Mouse (Mus musculus): ENCODE data around the gene Aars2. TPM values are rescaled to one million over a fixed set of nuclear protein-coding genes. Genes with fewer than 3 reads are reported as not detected.

The Aars2 gene
- polyA plus RNA-seq, 1 experiment from 2014 or later: 14.8 TPM

DNA sequence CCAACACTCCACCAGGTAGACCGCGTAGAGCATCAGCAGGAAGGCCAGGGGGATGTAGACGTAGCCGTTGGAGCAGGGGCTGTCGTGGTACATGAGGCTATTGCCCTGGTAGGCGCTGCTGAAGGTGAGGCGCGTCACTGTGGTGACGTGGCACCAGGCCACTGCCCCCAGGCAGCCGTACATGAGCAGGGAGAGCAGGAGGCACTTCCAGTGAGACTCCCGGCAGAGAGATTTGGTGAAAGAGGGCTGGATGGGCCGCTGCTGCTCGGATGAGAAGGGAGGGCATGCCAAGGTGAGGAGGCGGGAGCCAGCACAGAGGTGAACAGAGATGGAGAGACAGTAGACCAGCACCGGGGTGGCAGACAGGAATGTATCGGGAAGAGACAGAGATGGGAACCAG is 40.3 kb downstream of the Aars2 start:
- H3K4me1 ChIP-seq (ENCODE audit: control insufficient read depth, insufficient read depth, low read length): 0 out of 2 replicates have a peak, but pooled peaks cover 4% of the 10 kb centered on the region
- H3K9ac ChIP-seq (replicated peaks; ENCODE audit: low read depth, low read length): no peak overlapping the region
- H3K9me3 ChIP-seq (ENCODE audit: control insufficient read depth, low read depth, low read length): no peaks in the 10 kb centered on the region
- H3K36me3 ChIP-seq (ENCODE audit: control insufficient read depth, insufficient read depth, low read length): no peaks in the 10 kb centered on the region
- no peak overlapping the region for H3K4me2 ChIP-seq (replicated peaks; ENCODE audit: low read depth, low read length)
- no peak overlapping the region for H3K27ac ChIP-seq (ENCODE audit: low read length)
- WGBS: 79% methylated on average over 16 of the region's 16 CpGs
- peaks cover 40% of the 10 kb centered on the region for H3K27me3 ChIP-seq (ENCODE audit: control insufficient read depth, insufficient read depth, low read length)
- no peak for ATAC-seq (ENCODE audit: insufficient number of reproducible peaks, insufficient read depth, low FRiP score, low read depth)
- no peak overlapping the region for H3K4me3 ChIP-seq (ENCODE audit: low read depth, low read length)

DNA sequence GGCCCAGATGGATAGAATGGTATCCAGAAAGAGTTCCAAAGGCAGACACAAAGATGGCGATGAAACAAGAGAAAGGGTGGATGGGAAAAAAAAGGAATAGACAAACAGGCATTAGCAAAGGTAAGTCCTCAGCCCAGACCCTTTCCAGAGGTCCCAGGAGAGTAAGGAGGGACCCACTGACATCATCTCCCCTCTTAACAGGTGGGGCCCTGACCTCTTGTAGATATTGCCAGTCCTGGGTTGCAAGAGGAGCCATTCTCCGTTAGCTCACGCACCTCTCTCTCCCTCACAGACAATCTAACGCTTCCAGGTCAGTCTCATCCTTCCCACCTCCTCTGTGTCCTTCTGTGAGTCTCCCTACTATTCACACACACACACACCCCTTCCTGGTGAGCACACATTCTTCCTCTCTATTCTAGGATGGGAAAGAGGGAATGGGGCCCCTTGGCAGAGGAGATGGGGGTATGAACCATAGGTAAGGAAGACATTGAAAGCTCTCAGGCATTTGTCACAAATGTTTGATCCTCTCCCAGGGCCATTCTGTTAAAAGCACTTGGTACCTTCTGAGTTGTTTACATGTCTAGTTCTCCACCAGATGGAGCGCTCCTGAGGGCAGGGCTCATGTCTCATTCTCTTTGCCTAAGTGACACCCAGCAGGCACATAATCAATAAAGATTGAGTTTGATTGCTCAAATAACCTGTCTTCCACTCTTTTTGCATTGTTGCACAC is 41.0 kb downstream of the Aars2 start:
- WGBS: 74% methylated on average over 5 of the region's 5 CpGs
- ATAC-seq (ENCODE audit: insufficient number of reproducible peaks, insufficient read depth, low FRiP score, low read depth): no peak

DNA sequence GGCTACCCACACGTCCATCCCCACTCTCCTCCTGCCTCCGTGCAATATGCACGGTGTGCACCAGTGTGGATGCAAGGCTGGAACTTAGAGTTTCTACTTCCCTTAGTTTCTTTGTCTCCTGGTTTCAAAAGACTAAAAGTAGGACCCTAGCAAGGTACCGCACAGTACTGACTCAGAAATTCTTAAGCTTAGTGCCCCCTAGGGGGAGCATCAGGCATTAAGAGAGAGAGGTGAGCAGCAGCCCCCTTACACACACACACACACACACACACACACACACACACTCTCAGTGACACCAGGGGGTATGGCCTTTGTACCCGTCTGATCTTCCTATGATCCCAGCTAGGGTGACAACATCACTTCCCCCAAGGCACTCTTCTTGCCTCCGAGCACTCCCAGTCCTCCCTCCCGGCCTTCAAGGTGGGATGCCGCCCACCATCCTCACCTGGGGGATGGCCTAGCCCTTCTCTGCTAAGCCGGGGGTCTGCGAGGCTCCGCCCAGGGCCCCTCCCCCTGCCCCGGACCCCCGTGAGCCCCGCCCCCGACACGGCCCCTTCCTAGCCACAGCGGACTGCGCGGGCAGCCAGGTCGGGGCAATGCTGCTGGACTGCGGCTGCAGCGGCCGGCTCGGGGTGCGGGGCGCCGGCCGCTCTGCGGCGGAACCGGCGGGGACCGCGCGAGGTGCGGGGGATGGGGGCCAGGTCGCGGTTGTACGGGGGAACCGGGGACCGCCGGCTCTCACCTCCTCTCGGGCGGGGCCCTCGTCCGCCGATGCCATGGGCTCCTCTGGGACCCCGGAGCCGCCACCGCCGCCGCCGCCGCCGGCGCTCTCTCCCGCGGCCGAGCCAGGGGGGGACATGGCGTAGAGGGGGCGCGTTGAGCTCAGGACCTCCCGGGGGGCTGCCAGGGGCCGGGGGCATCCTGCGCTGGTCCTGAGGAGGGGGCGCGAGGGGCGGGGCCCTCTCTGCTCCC is 42.2 kb downstream of the Aars2 start:
- H3K9me3 ChIP-seq (ENCODE audit: control insufficient read depth, low read depth, low read length): no peaks in the 10 kb centered on the region
- H3K27ac ChIP-seq (ENCODE audit: low read length): peak overlapping the region; percentile 48; the same call in 1 of the 2 replicates
- H3K4me3 ChIP-seq (ENCODE audit: low read depth, low read length): peak overlapping the region; percentile 70
- H3K4me2 ChIP-seq (replicated peaks; ENCODE audit: low read depth, low read length): peak overlapping the region; percentile 92
- 0 out of 2 replicates have a peak, but pooled peaks cover 4% of the 10 kb centered on the region for H3K4me1 ChIP-seq (ENCODE audit: control insufficient read depth, insufficient read depth, low read length)
- WGBS: 3% methylated on average over 56 of the region's 68 CpGs
- peak; percentile 19; the same call in 1 of the 2 replicates for ATAC-seq (ENCODE audit: insufficient number of reproducible peaks, insufficient read depth, low FRiP score, low read depth)
- H3K9ac ChIP-seq (replicated peaks; ENCODE audit: low read depth, low read length): peak overlapping the region; percentile 71
- H3K27me3 ChIP-seq (ENCODE audit: control insufficient read depth, insufficient read depth, low read length): peaks cover 33% of the 10 kb centered on the region
- no peaks in the 10 kb centered on the region for H3K36me3 ChIP-seq (ENCODE audit: control insufficient read depth, insufficient read depth, low read length)

More for the DNA sequence above, 41.0 kb downstream of the Aars2 start:
- H3K4me3 ChIP-seq (ENCODE audit: low read depth, low read length): no peak overlapping the region
- H3K4me2 ChIP-seq (replicated peaks; ENCODE audit: low read depth, low read length): no peak overlapping the region
- no peak overlapping the region for H3K9ac ChIP-seq (replicated peaks; ENCODE audit: low read depth, low read length)
- no peaks in the 10 kb centered on the region for H3K9me3 ChIP-seq (ENCODE audit: control insufficient read depth, low read depth, low read length)
- peaks cover 40% of the 10 kb centered on the region for H3K27me3 ChIP-seq (ENCODE audit: control insufficient read depth, insufficient read depth, low read length)
- no peaks in the 10 kb centered on the region for H3K36me3 ChIP-seq (ENCODE audit: control insufficient read depth, insufficient read depth, low read length)
- no peak overlapping the region for H3K27ac ChIP-seq (ENCODE audit: low read length)
- 0 out of 2 replicates have a peak, but pooled peaks cover 4% of the 10 kb centered on the region for H3K4me1 ChIP-seq (ENCODE audit: control insufficient read depth, insufficient read depth, low read length)

DNA sequence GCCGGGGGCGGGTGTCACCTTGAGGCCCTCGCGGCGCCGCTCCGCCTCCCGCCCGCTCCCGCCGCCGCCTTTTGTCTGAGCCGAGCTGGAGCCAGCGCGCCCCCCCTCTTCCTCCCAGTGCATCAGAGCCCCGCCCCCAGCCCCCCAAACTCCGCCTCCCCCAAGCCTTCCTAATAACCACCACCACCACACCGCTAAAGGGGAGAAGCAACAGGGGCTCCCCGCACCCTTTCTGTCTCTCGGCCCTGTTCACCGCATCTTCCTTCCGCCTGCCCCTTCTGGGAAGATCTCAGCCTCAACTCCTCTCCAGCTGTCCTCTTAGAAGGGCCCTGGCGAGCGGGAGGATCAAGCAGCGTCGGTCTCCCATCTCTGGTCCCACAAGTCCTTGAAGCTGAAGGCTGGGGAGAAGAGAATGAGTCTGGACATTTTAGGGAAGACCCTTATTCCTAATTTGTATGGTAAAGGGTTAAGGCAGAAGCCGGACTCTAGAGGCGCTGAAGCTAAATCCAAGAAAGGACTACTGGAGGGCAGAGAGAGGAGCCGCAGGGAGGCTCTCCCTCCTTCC is 43.1 kb downstream of the Aars2 start, which contains the start of gene Tmem151b:
Gene Tmem151b (minus strand): TSS at position 61 of the 565 bp plus-strand sequence.
- H3K27ac ChIP-seq (ENCODE audit: low read length): peak within 1 kb of the TSS; percentile 48; the same call in 1 of the 2 replicates
- H3K9me3 ChIP-seq (ENCODE audit: control insufficient read depth, low read depth, low read length): no peaks in the 10 kb centered on the region
- peak within 1 kb of the TSS; percentile 71 for H3K9ac ChIP-seq (replicated peaks; ENCODE audit: low read depth, low read length)
- WGBS: 2% methylated on average over 11 of the region's 29 CpGs
- peak within 1 kb of the TSS; percentile 92 for H3K4me2 ChIP-seq (replicated peaks; ENCODE audit: low read depth, low read length)
- ATAC-seq (ENCODE audit: insufficient number of reproducible peaks, insufficient read depth, low FRiP score, low read depth): no peak
- no peaks in the 10 kb centered on the region for H3K36me3 ChIP-seq (ENCODE audit: control insufficient read depth, insufficient read depth, low read length)
- peaks cover 25% of the 10 kb centered on the region for H3K27me3 ChIP-seq (ENCODE audit: control insufficient read depth, insufficient read depth, low read length)
- peak within 1 kb of the TSS; percentile 70 for H3K4me3 ChIP-seq (ENCODE audit: low read depth, low read length)
- 0 out of 2 replicates have a peak, but pooled peaks cover 4% of the 10 kb centered on the region for H3K4me1 ChIP-seq (ENCODE audit: control insufficient read depth, insufficient read depth, low read length)

DNA sequence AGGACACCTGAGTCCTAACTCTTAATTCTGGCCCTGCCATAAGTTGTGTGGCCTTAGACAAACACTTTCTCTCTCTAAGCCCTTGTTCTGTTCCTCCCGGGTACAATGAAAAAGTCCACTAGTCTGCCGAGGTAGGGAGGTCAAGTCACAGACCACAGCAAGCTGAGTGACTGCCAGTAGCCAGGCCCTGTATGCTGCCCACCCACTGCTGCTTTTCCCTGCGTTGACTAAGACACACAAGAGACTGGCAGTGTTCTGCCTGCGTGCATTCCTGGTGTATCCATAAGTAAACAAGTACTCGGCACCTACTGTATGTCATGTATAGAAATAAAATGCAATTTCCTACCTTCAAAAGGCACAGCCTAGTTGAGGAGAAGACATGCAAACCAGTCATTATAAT is 43.6 kb downstream of the Aars2 start:
- 0 out of 2 replicates have a peak overlapping the region, but pooled peaks have one; percentile 70 for H3K4me3 ChIP-seq (ENCODE audit: low read depth, low read length)
- H3K9me3 ChIP-seq (ENCODE audit: control insufficient read depth, low read depth, low read length): no peaks in the 10 kb centered on the region
- H3K4me1 ChIP-seq (ENCODE audit: control insufficient read depth, insufficient read depth, low read length): 0 out of 2 replicates have a peak, but pooled peaks cover 4% of the 10 kb centered on the region
- H3K27me3 ChIP-seq (ENCODE audit: control insufficient read depth, insufficient read depth, low read length): peaks cover 20% of the 10 kb centered on the region
- 15% methylated on average over 5 of the region's 5 CpGs for WGBS
- no peak overlapping the region for H3K9ac ChIP-seq (replicated peaks; ENCODE audit: low read depth, low read length)
- no peak overlapping the region for H3K27ac ChIP-seq (ENCODE audit: low read length)
- H3K4me2 ChIP-seq (replicated peaks; ENCODE audit: low read depth, low read length): peak overlapping the region; percentile 92
- no peaks in the 10 kb centered on the region for H3K36me3 ChIP-seq (ENCODE audit: control insufficient read depth, insufficient read depth, low read length)
- no peak for ATAC-seq (ENCODE audit: insufficient number of reproducible peaks, insufficient read depth, low FRiP score, low read depth)

DNA sequence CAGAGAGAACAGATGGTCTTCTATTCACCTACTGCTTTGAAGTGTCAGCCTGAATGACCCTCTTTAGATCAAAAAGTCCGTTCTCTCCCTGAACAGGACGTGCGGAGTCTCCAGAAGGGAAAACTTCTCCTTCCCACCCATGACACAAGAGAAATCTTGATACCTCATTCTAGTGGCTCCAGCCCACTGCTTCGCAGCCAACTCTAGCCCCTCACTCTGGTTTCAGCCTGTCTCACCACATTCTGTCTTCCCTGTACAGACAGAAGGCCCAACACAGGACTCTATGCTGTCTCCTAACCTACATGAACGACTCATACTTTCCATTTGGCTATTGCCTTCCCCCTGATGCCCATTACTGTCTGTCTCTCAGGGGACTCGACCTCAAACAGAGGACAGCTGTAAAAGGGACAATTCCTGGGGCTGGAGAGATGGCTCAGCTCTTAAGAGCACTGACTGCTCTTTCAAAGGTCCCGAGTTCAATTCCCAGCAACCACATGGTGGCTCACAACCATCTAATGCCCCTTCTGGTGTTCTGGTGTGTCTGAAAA is 44.7 kb downstream of the Aars2 start:
- no peak overlapping the region for H3K9ac ChIP-seq (replicated peaks; ENCODE audit: low read depth, low read length)
- H3K4me3 ChIP-seq (ENCODE audit: low read depth, low read length): no peak overlapping the region
- H3K4me1 ChIP-seq (ENCODE audit: control insufficient read depth, insufficient read depth, low read length): 0 out of 2 replicates have a peak, but pooled peaks cover 4% of the 10 kb centered on the region
- no peaks in the 10 kb centered on the region for H3K36me3 ChIP-seq (ENCODE audit: control insufficient read depth, insufficient read depth, low read length)
- H3K9me3 ChIP-seq (ENCODE audit: control insufficient read depth, low read depth, low read length): no peaks in the 10 kb centered on the region
- H3K27me3 ChIP-seq (ENCODE audit: control insufficient read depth, insufficient read depth, low read length): peaks cover 9% of the 10 kb centered on the region; the same call in 1 of the 2 replicates
- 60% methylated on average over 7 of the region's 7 CpGs for WGBS
- ATAC-seq (ENCODE audit: insufficient number of reproducible peaks, insufficient read depth, low FRiP score, low read depth): no peak
- H3K27ac ChIP-seq (ENCODE audit: low read length): no peak overlapping the region
- no peak overlapping the region for H3K4me2 ChIP-seq (replicated peaks; ENCODE audit: low read depth, low read length)

DNA sequence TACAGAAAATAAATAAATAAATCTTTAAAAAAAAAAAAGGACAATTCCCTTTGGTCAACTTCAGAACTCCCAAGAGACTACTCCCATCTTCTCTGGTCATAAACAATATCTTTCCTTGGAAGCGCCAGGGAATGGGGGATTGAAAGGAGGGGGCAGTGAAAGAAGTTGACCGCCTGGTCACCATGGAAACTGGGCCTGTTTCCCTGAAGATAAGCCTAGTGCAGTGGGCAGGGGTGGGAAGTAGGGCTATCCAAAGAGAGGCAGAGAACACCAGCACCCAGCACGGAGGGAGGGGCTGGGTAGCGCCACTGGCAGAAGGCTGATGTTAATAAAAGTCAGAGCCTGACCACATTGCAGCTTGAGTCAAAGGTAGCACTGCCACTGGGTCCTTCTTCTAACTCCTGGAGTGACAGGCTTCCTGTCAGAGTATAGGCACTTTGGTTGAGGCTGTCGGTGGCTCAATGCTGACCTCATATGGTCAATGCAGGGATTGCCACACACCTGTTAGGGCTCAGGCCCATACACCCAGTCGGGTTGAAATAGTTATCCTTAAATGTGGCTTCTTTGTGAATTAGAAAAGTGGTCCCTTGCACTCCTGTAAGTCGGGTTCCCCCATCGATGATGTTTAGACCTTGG is 45.3 kb downstream of the Aars2 start:
- Histone ChIP-seq H3K4me1 (ENCODE audit: control insufficient read depth, insufficient read depth, low read length) (peaks cover 4% of the 10 kb centered on the region; the same call in 1 of the 2 replicates), H3K4me2 (replicated peaks; ENCODE audit: low read depth, low read length) (no peak overlapping the region), H3K4me3 (ENCODE audit: low read depth, low read length) (no peak overlapping the region), H3K27me3 (ENCODE audit: control insufficient read depth, insufficient read depth, low read length) (peaks cover 3% of the 10 kb centered on the region; the same call in 1 of the 2 replicates), H3K9me3 (ENCODE audit: control insufficient read depth, low read depth, low read length) (no peaks in the 10 kb centered on the region), H3K9ac (replicated peaks; ENCODE audit: low read depth, low read length) (no peak overlapping the region), H3K36me3 (ENCODE audit: control insufficient read depth, insufficient read depth, low read length) (no peaks in the 10 kb centered on the region), H3K27ac (ENCODE audit: low read length) (no peak overlapping the region)
- 4% methylated on average over 8 of the region's 8 CpGs for WGBS
- no peak for ATAC-seq (ENCODE audit: insufficient number of reproducible peaks, insufficient read depth, low FRiP score, low read depth)

All from stomach, embryonic 14.5 days (tissue).